Mouse (Mus musculus) hindbrain, embryonic 15.5 days (tissue): ENCODE measurements around the gene Top1. TPM values are rescaled to one million over a fixed set of nuclear protein-coding genes. Genes with fewer than 3 reads are reported as not detected.
A peak's percentile ranks its signal among the peaks of the same experiment; 100 is the strongest.

Experiments
- ATAC-seq: fragments of 200-750 bp; cut with Nextera tagmentation; 2 replicates; pipeline ENCODE4 v1.8.0; 2017; ENCODE audit warnings: low read depth, moderate number of reproducible peaks, moderate TSS enrichment; ENCODE audit not compliant: low FRiP score
- H3K27ac ChIP-seq: fragments of 300-500 bp; sonication (generic); replicated peaks from 2 replicates; pipeline ENCODE4 v1.5.1; 2015; ENCODE audit warnings: mild to moderate bottlenecking, inconsistent platforms
- H3K27me3 ChIP-seq: fragments of 300-500 bp; sonication (generic); 2 replicates; pipeline ENCODE4 v1.6.1; 2015; ENCODE audit warnings: control low read depth, inconsistent platforms
- H3K36me3 ChIP-seq: fragments of 300-500 bp; sonication (generic); 2 replicates; pipeline ENCODE4 v1.6.1; 2015; ENCODE audit warnings: control low read depth, inconsistent platforms
- H3K4me1 ChIP-seq: fragments of 300-500 bp; sonication (generic); replicated peaks from 2 replicates; pipeline ENCODE4 v1.6.1; 2015; ENCODE audit warnings: control low read depth, inconsistent platforms
- H3K4me2 ChIP-seq: fragments of 300-500 bp; sonication (generic); 2 replicates; pipeline ENCODE4 v1.6.1; 2015; ENCODE audit warnings: moderate library complexity, mild to moderate bottlenecking, inconsistent platforms
- H3K4me3 ChIP-seq: fragments of 300-500 bp; sonication (generic); 2 replicates; pipeline ENCODE4 v1.5.1; 2015; ENCODE audit warnings: mild to moderate bottlenecking, inconsistent platforms
- H3K9ac ChIP-seq: fragments of 300-500 bp; sonication (generic); 2 replicates; pipeline ENCODE4 v1.6.1; 2015; ENCODE audit warnings: inconsistent platforms
- H3K9me3 ChIP-seq: fragments of 300-500 bp; sonication (generic); 2 replicates; pipeline ENCODE4 v1.6.1; 2016; ENCODE audit warnings: control low read depth, inconsistent platforms
- WGBS: fragments of 180-500 bp; shearing (Covaris S2); methylation state at CpG from one replicate; pipeline ENCODE4 v1.1.7; 2015; 5-methylcytosine and 5-hydroxymethylcytosine counted together
- polyA plus RNA-seq: library from polyadenylated mRNA; unstranded; fragments of >200 nt; fragmentation: Nextera tagmentation; extraction: Ambion mirVana; gene quantifications from 2 replicates; pipeline ENCODE4 v1.2.1, GENCODE M21; 2015

The Top1 gene
- polyA plus RNA-seq, 1 experiment from 2014 or later: 66.2 TPM

DNA sequence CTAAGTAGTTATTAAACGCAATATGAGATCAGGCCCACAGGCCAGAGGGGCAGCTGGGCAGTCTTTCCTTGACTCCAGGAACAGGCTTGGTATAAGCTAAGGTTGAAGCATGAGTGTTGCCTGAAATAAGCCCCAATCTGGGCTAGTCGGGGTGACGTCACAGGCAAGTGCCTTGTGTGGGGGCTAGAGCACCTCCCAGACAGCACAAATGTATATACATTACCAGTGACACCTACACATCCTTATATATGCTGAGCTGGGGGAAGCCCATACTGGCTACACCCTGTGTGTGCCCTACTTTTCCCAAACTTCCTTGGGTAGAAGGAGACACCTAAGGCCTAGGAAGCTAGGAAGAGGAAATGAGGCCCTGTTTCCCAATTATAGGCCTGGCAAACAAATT is 83.3 kb downstream of the Top1 start:
- WGBS: 96% methylated on average over 3 of the region's 3 CpGs
- no peak for ATAC-seq
- no peak overlapping the region for H3K9ac ChIP-seq
- no peak overlapping the region for H3K4me2 ChIP-seq
- no peaks in the 10 kb centered on the region for H3K9me3 ChIP-seq
- H3K4me1 ChIP-seq: peaks cover 31% of the 10 kb centered on the region
- no peaks in the 10 kb centered on the region for H3K27me3 ChIP-seq
- H3K36me3 ChIP-seq: peaks cover 8% of the 10 kb centered on the region; the same call in 1 of the 2 replicates
- H3K27ac ChIP-seq: no peak overlapping the region
- H3K4me3 ChIP-seq: no peak overlapping the region

DNA sequence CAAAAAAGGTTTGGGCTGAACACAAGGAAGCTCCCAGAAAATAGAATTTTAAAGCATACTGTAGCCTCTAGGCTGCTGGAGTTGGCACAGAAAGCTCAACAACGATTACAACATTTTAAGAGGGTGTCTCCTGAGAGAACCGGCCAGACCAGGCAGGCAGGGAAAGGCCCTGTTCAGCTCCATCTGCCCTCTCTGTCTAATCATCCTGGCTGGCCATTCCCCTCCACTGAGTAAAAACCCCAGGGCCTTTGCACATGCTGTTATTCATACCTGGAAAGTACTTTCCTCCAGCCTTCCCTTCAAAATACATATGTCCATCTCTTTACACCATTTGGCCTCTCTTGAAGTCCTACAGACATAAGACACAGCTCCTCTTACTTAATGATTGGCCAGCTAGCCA is 83.7 kb downstream of the Top1 start:
- WGBS: 85% methylated on average over 2 of the region's 2 CpGs
- no peak for ATAC-seq

DNA sequence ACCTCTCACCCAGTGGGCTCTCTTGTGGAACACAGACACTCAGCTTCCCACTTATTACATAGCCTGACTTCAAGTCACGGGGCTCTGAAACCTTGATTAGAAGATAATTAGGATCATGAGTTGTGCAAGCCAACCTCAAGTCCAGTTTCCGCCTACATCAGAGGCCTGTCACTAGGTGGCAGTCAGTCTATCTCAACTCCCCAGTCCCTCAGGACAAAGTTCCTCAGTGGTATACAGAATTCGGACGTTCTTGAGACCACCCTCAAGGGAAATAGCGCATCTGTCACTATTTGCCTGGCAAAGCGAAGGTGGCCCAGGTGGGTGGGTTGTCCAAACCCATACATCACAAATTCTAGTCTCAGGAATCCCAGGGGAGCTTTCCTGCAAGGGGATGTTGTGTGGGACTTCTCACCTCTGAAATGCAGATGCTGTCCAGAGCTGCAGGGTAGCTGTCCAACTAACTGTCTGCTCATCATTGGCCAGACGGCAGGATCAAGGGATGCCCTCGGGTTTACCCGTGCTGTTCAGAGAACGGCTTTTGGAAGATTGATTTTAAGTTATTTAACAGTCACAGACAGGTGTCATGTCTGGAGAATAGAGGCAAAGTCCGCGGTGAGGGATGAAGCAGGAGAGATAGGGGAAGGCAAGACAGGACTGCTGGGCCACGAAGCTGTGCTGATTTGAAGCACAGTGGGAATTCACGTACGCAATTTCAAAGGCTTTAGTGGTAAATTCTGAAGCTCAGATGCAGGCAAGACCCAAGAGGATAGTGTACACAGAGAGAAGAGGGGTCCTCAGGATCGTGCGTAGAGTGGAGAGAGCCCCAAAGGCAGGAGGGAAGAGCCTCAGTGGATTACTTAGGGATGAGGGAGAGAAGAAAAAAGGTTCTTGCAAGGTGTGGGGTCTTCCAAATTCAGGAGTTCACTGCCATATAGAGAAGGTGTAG is 84.4 kb downstream of the Top1 start:
- H3K9ac ChIP-seq: peak overlapping the region; percentile 100
- peaks cover 5% of the 10 kb centered on the region; the same call in 1 of the 2 replicates for H3K36me3 ChIP-seq
- ATAC-seq: no peak; the same call in 1 of the 2 replicates
- no peaks in the 10 kb centered on the region for H3K9me3 ChIP-seq
- 30% methylated on average over 17 of the region's 17 CpGs for WGBS
- peaks cover 43% of the 10 kb centered on the region for H3K4me1 ChIP-seq
- H3K4me2 ChIP-seq: peak overlapping the region; percentile 83
- H3K4me3 ChIP-seq: peak overlapping the region; percentile 86
- peak overlapping the region; percentile 98 for H3K27ac ChIP-seq
- H3K27me3 ChIP-seq: no peaks in the 10 kb centered on the region

More for the DNA sequence above, 83.7 kb downstream of the Top1 start:
- Histone ChIP-seq H3K9me3 (no peaks in the 10 kb centered on the region), H3K4me3 (no peak overlapping the region), H3K9ac (no peak overlapping the region), H3K36me3 (peaks cover 5% of the 10 kb centered on the region; the same call in 1 of the 2 replicates), H3K4me2 (no peak overlapping the region), H3K27me3 (no peaks in the 10 kb centered on the region), H3K27ac (no peak overlapping the region), H3K4me1 (peaks cover 36% of the 10 kb centered on the region)

DNA sequence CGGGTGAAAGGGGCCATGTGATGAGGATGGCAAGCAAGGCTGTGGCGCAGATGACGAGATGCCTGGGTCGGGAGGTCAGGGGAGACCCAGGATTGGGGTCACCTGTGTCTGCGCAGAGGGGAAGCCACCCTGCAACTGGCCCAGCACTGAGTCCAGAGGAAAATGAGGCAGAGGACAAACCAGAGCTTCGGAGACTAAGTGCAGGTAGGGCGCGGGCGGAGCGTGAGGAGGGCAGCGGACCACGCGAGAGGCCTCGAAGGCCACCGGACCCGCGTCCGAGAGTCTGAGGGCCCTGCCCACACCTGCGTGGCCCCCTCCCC is 85.1 kb downstream of the Top1 start:
- peak overlapping the region; percentile 100 for H3K9ac ChIP-seq
- ATAC-seq: peak; percentile 65
- peaks cover under 1% of the 10 kb centered on the region; the same call in 1 of the 2 replicates for H3K36me3 ChIP-seq
- peaks cover 48% of the 10 kb centered on the region for H3K4me1 ChIP-seq
- peak overlapping the region; percentile 86 for H3K4me3 ChIP-seq
- peak overlapping the region; percentile 83 for H3K4me2 ChIP-seq
- 5% methylated on average over 19 of the region's 19 CpGs for WGBS
- H3K27me3 ChIP-seq: no peaks in the 10 kb centered on the region
- H3K27ac ChIP-seq: peak overlapping the region; percentile 98
- no peaks in the 10 kb centered on the region for H3K9me3 ChIP-seq

DNA sequence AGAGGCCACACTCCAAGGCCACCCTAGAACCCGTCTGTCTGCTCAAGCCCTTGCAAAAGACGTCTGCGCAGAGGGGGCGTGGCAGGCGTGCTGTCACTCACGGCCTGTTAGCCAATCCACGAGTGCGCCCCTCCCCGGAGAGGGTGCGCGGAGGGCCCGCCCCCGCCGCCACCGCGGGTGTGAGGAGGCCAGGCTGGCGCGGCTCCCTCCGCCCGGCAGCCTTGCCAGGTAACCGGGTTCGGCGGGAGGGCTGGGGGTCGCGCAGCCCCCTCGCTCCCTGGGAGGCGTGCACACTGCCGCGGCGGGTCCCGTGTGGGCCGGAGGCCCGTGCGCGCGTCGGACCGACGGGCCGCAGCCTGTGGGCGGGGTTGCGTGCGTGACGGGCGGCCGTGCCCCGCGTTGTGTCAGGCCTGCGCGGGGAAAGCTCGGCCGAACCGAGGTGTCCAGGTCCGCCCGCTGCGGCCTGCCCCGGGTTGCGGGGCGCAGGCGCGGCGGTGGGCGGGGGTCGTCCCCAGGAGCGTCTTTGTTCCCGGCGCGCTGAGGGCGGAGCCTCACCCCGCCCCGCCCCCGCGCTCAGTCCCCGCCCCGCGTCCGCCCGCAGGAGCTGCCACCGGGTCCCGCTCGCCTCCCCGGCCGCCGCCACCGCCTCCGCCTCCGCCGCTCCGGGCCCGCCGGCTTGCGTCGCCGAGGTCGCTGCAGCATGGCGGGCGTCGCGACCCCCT is 85.6 kb downstream of the Top1 start, which contains the start of gene Plcg1:
Gene Plcg1 (plus strand): TSS at position 184 of the 722 bp plus-strand sequence.
- Histone ChIP-seq H3K4me2 (peak within 1 kb of the TSS; percentile 83), H3K27me3 (no peaks in the 10 kb centered on the region), H3K9ac (peak within 1 kb of the TSS; percentile 100), H3K4me1 (peaks cover 52% of the 10 kb centered on the region), H3K27ac (peak within 1 kb of the TSS; percentile 98), H3K36me3 (no peaks in the 10 kb centered on the region), H3K4me3 (peak within 1 kb of the TSS; percentile 86), H3K9me3 (no peaks in the 10 kb centered on the region)
- under 1% methylated on average over 73 of the region's 99 CpGs for WGBS
- ATAC-seq: peak; percentile 95

DNA sequence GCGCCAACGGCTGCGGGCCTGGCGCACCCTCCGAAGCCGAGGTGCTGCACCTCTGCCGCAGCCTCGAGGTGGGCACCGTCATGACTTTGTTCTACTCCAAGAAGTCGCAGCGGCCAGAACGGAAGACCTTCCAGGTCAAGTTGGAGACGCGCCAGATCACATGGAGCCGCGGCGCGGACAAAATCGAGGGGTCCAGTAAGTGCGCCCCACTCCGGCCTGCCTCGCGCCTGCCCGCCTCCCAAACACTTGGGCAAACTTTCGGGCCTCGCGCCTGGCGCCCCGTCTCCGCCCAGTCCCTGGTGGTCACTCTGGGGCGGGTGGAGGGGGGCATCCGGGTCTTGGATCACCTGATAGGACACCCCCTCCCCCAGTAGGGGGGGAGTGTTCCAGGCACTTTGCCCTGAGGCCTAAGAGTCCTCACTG is 86.2 kb downstream of the Top1 start:
- under 1% methylated on average over 32 of the region's 32 CpGs for WGBS
- ATAC-seq: peak; percentile 46; the same call in 1 of the 2 replicates
- H3K9me3 ChIP-seq: no peaks in the 10 kb centered on the region
- H3K4me3 ChIP-seq: peak overlapping the region; percentile 86
- H3K27ac ChIP-seq: peak overlapping the region; percentile 98
- H3K4me2 ChIP-seq: peak overlapping the region; percentile 83
- H3K4me1 ChIP-seq: peaks cover 52% of the 10 kb centered on the region
- peak overlapping the region; percentile 100 for H3K9ac ChIP-seq
- H3K36me3 ChIP-seq: no peaks in the 10 kb centered on the region
- no peaks in the 10 kb centered on the region for H3K27me3 ChIP-seq

DNA sequence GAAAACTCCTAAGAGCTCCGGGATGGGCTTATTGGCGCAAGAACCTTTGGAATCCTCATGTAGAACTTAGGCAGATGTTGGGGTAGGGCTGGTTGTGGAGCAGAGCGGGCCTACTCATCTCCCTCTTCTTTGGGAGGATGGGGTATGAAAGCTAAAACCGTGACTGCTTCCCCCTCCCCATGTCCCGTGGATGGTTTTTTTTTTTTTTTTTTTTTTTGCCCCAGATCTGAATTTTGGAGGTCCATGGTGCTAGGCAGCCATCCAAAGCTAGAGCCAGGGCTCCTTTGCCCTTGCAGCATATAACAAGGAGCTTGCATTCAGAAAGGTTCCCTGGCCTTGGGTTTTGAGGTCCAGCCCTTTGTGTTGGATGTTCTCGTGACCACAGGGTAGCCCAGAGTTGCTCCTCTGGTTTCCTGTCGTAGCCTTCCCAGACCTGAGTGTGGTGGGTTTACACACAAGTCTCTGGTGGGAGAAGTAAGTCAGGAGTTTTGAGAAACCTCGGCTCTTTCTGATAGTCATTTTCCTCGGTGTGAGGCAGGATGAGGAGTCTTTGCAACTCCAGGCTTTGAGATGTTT is 86.8 kb downstream of the Top1 start:
- peak overlapping the region; percentile 83 for H3K4me2 ChIP-seq
- H3K9ac ChIP-seq: peak overlapping the region; percentile 100
- peak overlapping the region; percentile 98; the same call in 1 of the 2 replicates for H3K27ac ChIP-seq
- H3K4me3 ChIP-seq: peak overlapping the region; percentile 86
- no peaks in the 10 kb centered on the region for H3K9me3 ChIP-seq
- ATAC-seq: no peak
- no peaks in the 10 kb centered on the region for H3K36me3 ChIP-seq
- H3K27me3 ChIP-seq: no peaks in the 10 kb centered on the region
- H3K4me1 ChIP-seq: peaks cover 53% of the 10 kb centered on the region
- WGBS: 39% methylated on average over 9 of the region's 9 CpGs

DNA sequence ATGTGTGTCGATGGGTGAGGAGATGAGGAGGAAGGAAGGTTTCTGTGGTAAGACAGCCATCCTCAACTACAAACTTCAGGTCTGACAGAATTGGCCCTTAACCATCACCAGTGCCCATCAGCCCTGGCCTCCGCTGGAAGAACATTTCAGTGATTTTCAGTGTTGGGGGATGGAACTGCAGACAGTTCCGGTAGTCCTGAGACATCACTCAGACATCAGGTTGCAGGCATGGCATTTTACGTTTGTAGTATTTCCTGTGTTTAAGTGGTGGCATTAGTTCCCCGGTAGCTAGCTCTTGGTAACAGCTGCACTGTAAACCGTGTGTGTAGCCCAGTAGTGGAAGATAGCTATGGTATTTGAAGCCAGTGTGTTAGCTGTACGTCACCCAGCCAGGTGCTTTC is 87.4 kb downstream of the Top1 start:
- H3K4me1 ChIP-seq: peaks cover 58% of the 10 kb centered on the region
- H3K27ac ChIP-seq: no peak overlapping the region
- peak overlapping the region; percentile 83 for H3K4me2 ChIP-seq
- peak overlapping the region; percentile 86 for H3K4me3 ChIP-seq
- WGBS: 63% methylated on average over 7 of the region's 7 CpGs
- H3K36me3 ChIP-seq: no peaks in the 10 kb centered on the region
- no peaks in the 10 kb centered on the region for H3K9me3 ChIP-seq
- ATAC-seq: no peak
- no peaks in the 10 kb centered on the region for H3K27me3 ChIP-seq
- peak overlapping the region; percentile 100 for H3K9ac ChIP-seq

DNA sequence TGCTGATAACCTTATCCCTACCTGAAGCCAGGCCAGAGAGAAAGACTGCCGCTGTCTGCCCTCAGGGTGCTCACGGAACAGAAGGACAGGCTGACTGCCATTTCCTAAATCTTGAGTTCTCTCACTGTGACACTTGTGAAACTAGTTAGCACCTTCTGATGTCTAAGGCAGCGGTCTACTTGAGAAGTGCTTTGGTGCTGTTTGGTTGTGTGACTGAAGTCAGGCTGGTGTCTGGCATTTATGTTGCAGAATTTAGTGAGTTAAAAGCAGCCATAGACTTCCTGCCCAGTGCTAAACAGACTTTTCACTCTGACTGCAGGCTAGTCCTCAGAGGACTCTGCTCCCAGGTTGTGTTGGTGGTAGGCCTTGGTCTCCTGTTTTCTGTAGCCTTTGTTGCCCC is 88.6 kb downstream of the Top1 start:
- peaks cover 66% of the 10 kb centered on the region for H3K4me1 ChIP-seq
- WGBS: 93% methylated on average over 3 of the region's 3 CpGs
- no peaks in the 10 kb centered on the region for H3K36me3 ChIP-seq
- H3K4me2 ChIP-seq: peak overlapping the region; percentile 83
- ATAC-seq: no peak
- H3K9me3 ChIP-seq: no peaks in the 10 kb centered on the region
- H3K27me3 ChIP-seq: no peaks in the 10 kb centered on the region
- no peak overlapping the region for H3K27ac ChIP-seq
- H3K4me3 ChIP-seq: no peak overlapping the region
- no peak overlapping the region for H3K9ac ChIP-seq

DNA sequence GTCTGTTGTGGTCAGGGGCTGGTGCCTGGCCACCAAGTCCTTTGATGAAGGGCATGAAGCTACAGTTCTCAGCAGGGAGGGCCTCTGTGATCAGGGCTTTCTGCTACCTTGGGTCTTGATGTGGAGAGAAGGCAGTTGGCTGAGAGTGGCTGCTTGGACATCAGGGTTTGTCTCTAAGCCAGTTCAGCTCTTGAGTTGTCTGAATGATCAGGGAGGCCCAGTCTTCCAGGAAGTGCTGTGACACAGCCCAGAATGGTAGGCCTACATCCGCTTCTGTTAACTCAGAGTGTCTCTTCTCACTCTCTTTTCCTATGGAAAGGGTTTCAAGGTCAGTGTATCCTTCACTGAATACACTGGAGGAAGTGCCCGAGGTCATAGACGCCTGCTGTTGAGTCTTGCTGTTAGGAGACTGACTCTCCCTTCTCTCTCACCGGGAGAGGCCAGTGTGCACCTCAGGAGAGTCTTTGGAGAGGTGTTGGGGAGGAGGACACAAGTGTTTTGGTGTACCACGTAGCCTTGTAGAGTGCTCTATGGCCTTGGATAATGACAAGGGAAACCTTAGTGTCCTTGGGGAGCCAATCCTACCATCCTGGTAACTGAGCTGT is 90.1 kb downstream of the Top1 start:
- H3K27ac ChIP-seq: no peak overlapping the region
- ATAC-seq: no peak
- 92% methylated on average over 5 of the region's 5 CpGs for WGBS
- H3K27me3 ChIP-seq: no peaks in the 10 kb centered on the region
- no peaks in the 10 kb centered on the region for H3K36me3 ChIP-seq
- H3K9me3 ChIP-seq: no peaks in the 10 kb centered on the region
- peaks cover 71% of the 10 kb centered on the region for H3K4me1 ChIP-seq
- no peak overlapping the region for H3K4me2 ChIP-seq
- no peak overlapping the region for H3K4me3 ChIP-seq
- H3K9ac ChIP-seq: no peak overlapping the region

DNA sequence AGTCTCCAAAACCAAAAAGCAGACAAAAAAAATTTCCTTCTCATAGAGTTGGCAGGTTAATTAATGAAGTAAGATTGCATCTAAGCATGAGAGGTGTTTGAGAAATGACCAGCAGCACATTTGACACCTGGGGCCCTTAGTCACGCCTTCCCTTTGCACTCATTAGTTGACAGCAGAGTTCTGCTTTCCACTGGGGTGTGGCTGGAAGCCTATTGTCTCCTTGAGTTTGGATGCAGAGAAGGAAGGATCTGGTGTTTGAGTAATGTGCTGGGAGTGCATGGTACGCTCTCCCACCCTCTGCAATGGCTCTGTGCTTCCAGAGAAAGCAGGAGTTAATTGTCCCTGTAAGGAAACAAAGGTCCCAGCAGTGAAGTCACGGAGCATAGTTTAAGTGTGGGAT is 90.8 kb downstream of the Top1 start:
- H3K9ac ChIP-seq: no peak overlapping the region
- no peaks in the 10 kb centered on the region for H3K36me3 ChIP-seq
- H3K9me3 ChIP-seq: no peaks in the 10 kb centered on the region
- H3K27ac ChIP-seq: no peak overlapping the region
- H3K4me2 ChIP-seq: no peak overlapping the region
- 88% methylated on average over 3 of the region's 3 CpGs for WGBS
- H3K4me3 ChIP-seq: no peak overlapping the region
- no peak for ATAC-seq
- no peaks in the 10 kb centered on the region for H3K27me3 ChIP-seq
- H3K4me1 ChIP-seq: peaks cover 76% of the 10 kb centered on the region
